Mouse (Mus musculus) myocyte (in vitro differentiated cells): ENCODE measurements around the gene Cmtm4.

ENCODE experiments used
- CEBPB ChIP-seq: IDR thresholded peaks from 2 replicates; pipeline ENCODE4 v1.6.1; 2011; ENCODE audit warnings: mild to moderate bottlenecking, moderate library complexity; ENCODE audit not compliant: poor library complexity, insufficient read depth, severe bottlenecking
- POLR2A ChIP-seq: IDR thresholded peaks from one replicate; pipeline ENCODE4 v1.6.1; 2011; ENCODE audit warnings: low read depth, mild to moderate bottlenecking, control low read depth, moderate library complexity; ENCODE audit not compliant: insufficient read length

DNA sequence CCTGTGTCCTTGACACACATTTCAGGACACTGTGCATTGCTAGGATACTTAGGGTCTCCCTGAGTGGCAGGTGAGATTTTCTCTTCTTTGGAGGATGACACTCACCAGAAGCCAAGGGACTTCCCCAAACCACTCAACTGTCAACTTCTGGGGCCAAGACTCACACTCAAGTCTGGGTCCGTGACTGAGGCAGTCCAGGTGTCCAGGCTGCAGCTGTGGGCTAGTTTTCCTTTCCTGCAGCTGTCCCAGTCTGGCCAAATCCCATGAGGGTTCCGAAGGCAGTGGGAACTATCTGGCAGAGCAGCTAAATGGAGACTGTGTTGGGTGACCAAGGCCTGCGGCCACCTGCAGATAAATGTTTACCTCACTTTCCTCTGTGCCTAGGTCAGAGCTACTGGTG lies 16.4 kb upstream of the Cmtm4 start:
- TF ChIP-seq CEBPB: no peak
- no peak for TF ChIP-seq POLR2A
